Mouse (Mus musculus): Measurements from ENCODE around the gene Ctbs. TPM values are rescaled to one million over a fixed set of nuclear protein-coding genes. Genes with fewer than 3 reads are reported as not detected.
A peak's percentile ranks its signal among the peaks of the same experiment; 100 is the strongest.

Gene Ctbs
- polyA plus RNA-seq, 1 experiment from 2014 or later, result 5.3 TPM

DNA sequence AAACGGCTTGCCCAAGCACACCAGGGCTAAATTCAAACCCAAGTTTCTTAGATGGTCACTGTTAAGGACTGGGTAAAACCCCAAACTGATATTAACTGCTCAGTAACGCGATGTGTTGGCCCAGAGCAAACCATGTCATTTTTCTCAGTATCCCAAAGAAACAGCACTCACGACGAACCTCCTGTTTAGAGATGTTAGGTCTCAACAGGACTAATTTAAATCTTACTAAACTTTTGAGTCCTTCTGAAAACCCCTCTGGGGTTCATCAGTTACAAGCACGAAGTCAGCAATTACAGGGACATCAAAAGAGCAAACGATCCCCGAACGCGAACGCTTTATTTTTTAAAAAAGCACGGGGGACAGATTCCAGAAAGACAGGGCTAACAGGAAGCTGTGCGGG lies 49.4 kb downstream of the Ctbs start:
- H3K4me2 ChIP-seq (ENCODE audit: low read depth, low read length), result peak overlapping the region; percentile 41
- H3K27ac ChIP-seq (ENCODE audit: low read depth, low read length), result peak overlapping the region; percentile 44; the same call in 1 of the 2 replicates
- no peaks in the 10 kb centered on the region; the same call in none of the 2 replicates for H3K36me3 ChIP-seq (ENCODE audit: control insufficient read depth, insufficient read depth, low read length)
- peak overlapping the region; percentile 54 for H3K9ac ChIP-seq (replicated peaks; ENCODE audit: low read depth, low read length)
- peak overlapping the region; percentile 58 for H3K4me3 ChIP-seq (ENCODE audit: low read depth, low read length)
- WGBS, result 6% methylated on average over 13 of the region's 13 CpGs
- no peaks in the 10 kb centered on the region for H3K9me3 ChIP-seq (ENCODE audit: control insufficient read depth, low read length)
- no peaks in the 10 kb centered on the region for H3K27me3 ChIP-seq (ENCODE audit: control insufficient read depth, insufficient read depth, low read length)
- 0 out of 2 replicates have a peak, but pooled peaks have one; percentile 0 for ATAC-seq (ENCODE audit: low read depth)
- peaks cover 10% of the 10 kb centered on the region; the same call in 1 of the 2 replicates for H3K4me1 ChIP-seq (ENCODE audit: control insufficient read depth, insufficient read depth, low read length)

GRCm38 (mm10) chr3:146499431-146500002 lies 49.9 kb downstream of the Ctbs start, which contains the start of the genes Spata1 and Gng5:
Gene Spata1, minus strand, starts transcription at chr3:146499753.
Gene Gng5, plus strand, starts transcription at chr3:146499807.
- ATAC-seq (ENCODE audit: low read depth), result peak; percentile 90
- Histone ChIP-seq H3K9me3 (ENCODE audit: control insufficient read depth, low read length) (no peaks in the 10 kb centered on the region), H3K4me3 (ENCODE audit: low read depth, low read length) (peak within 1 kb of the TSS; percentile 58), H3K4me1 (ENCODE audit: control insufficient read depth, insufficient read depth, low read length) (peaks cover 10% of the 10 kb centered on the region; the same call in 1 of the 2 replicates), H3K27ac (ENCODE audit: low read depth, low read length) (peak within 1 kb of the TSS; percentile 61; the same call in 1 of the 2 replicates), H3K4me2 (ENCODE audit: low read depth, low read length) (peak within 1 kb of the TSS; percentile 41), H3K27me3 (ENCODE audit: control insufficient read depth, insufficient read depth, low read length) (no peaks in the 10 kb centered on the region), H3K9ac (replicated peaks; ENCODE audit: low read depth, low read length) (peak within 1 kb of the TSS; percentile 54), H3K36me3 (ENCODE audit: control insufficient read depth, insufficient read depth, low read length) (no peaks in the 10 kb centered on the region; the same call in none of the 2 replicates)
- under 1% methylated on average over 48 of the region's 88 CpGs for WGBS

DNA sequence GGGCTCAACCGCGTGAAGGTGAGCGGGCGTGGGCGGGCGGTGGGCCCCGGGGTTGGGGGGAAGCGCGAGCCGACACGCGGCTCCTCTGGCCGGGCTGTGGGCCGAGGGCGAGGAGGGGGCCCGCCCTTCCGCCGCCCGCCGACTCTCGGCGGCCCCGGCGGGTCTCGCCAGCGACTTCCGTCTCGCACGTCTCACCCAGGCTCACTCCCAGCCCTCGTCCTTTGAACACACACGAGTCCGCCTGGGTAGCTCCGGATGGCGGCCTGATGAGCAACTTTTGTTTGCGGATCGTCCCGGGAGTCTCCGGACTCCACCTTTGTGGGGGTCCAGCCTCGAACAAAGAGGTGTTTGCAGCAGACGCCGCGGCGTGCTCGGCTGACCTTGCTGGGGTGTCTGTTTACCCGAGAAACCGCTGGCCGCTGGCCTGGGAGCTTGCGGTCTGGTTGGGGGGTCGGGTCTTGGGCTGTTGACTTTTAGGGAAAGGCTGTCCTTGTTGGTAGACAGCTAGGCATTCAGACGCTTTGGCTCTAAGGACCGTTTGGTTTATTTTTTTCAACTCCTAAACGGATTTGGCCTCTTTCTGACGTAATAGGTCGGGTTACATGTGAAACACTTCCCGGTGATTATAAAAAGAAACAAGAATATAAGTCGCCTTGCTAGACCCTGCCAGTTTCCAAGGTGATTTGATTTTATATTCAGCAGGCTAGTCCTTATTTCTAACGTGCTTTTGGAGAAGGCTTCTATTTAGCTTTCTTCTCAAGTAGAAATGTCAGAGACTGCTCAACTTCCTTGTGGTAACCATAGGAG lies 50.6 kb downstream of the Ctbs start:
- Histone ChIP-seq H3K27ac (ENCODE audit: low read depth, low read length) (peak overlapping the region; percentile 61; the same call in 1 of the 2 replicates), H3K9me3 (ENCODE audit: control insufficient read depth, low read length) (no peaks in the 10 kb centered on the region), H3K27me3 (ENCODE audit: control insufficient read depth, insufficient read depth, low read length) (no peaks in the 10 kb centered on the region), H3K9ac (replicated peaks; ENCODE audit: low read depth, low read length) (peak overlapping the region; percentile 54), H3K4me1 (ENCODE audit: control insufficient read depth, insufficient read depth, low read length) (peaks cover 10% of the 10 kb centered on the region; the same call in 1 of the 2 replicates), H3K4me3 (ENCODE audit: low read depth, low read length) (peak overlapping the region; percentile 58), H3K36me3 (ENCODE audit: control insufficient read depth, insufficient read depth, low read length) (no peaks in the 10 kb centered on the region; the same call in none of the 2 replicates), H3K4me2 (ENCODE audit: low read depth, low read length) (peak overlapping the region; percentile 41)
- peak; percentile 84 for ATAC-seq (ENCODE audit: low read depth)
- under 1% methylated on average over 55 of the region's 57 CpGs for WGBS

- peak overlapping the region; percentile 41 for H3K4me2 ChIP-seq (ENCODE audit: low read depth, low read length)
- no peaks in the 10 kb centered on the region for H3K27me3 ChIP-seq (ENCODE audit: control insufficient read depth, insufficient read depth, low read length)
- no peak overlapping the region for H3K27ac ChIP-seq (ENCODE audit: low read depth, low read length)
- peak overlapping the region; percentile 54; the same call in 1 of the 2 replicates for H3K9ac ChIP-seq (replicated peaks; ENCODE audit: low read depth, low read length)
- WGBS, result 12% methylated on average over 5 of the region's 5 CpGs
- H3K9me3 ChIP-seq (ENCODE audit: control insufficient read depth, low read length), result no peaks in the 10 kb centered on the region
- peak overlapping the region; percentile 58 for H3K4me3 ChIP-seq (ENCODE audit: low read depth, low read length)
- ATAC-seq (ENCODE audit: low read depth), result no peak
- peaks cover 10% of the 10 kb centered on the region; the same call in 1 of the 2 replicates for H3K4me1 ChIP-seq (ENCODE audit: control insufficient read depth, insufficient read depth, low read length)
- H3K36me3 ChIP-seq (ENCODE audit: control insufficient read depth, insufficient read depth, low read length), result peaks cover 6% of the 10 kb centered on the region
These were observed 51.2 kb downstream of the Ctbs start for GRCm38 (mm10) chr3:146500810-146501201.

DNA sequence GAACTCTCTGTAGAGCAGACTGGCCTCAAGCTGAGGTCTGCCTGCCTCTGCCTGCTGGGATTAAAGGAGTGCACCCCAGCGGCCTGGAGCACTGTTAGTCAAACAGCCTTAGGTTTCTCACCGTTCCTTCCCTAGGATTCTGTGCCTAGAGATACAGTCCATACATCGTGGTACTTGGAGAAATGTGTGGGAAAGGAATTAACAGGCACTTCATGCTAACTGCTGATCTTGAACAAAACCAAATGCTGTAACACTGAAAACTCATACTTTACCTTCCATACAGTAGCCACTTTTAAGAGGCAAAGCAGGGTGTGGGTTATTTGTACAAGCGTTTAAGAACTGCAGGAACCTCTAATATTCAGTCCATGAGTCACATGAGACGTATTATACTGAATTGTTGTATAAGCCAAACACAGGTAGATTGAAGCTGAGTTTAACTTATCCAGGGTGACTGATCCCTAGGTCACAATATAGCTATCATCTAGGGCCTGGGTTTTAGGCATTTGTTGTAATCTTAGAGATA lies 52.1 kb downstream of the Ctbs start:
- H3K9me3 ChIP-seq (ENCODE audit: control insufficient read depth, low read length), result no peaks in the 10 kb centered on the region
- no peak overlapping the region for H3K9ac ChIP-seq (replicated peaks; ENCODE audit: low read depth, low read length)
- no peak overlapping the region for H3K27ac ChIP-seq (ENCODE audit: low read depth, low read length)
- ATAC-seq (ENCODE audit: low read depth), result no peak
- H3K36me3 ChIP-seq (ENCODE audit: control insufficient read depth, insufficient read depth, low read length), result peaks cover 8% of the 10 kb centered on the region
- no peaks in the 10 kb centered on the region for H3K27me3 ChIP-seq (ENCODE audit: control insufficient read depth, insufficient read depth, low read length)
- 60% methylated on average over 5 of the region's 5 CpGs for WGBS
- peaks cover 10% of the 10 kb centered on the region; the same call in 1 of the 2 replicates for H3K4me1 ChIP-seq (ENCODE audit: control insufficient read depth, insufficient read depth, low read length)
- peak overlapping the region; percentile 41 for H3K4me2 ChIP-seq (ENCODE audit: low read depth, low read length)
- peak overlapping the region; percentile 58; the same call in 1 of the 2 replicates for H3K4me3 ChIP-seq (ENCODE audit: low read depth, low read length)

- Histone ChIP-seq H3K36me3 (ENCODE audit: control insufficient read depth, insufficient read depth, low read length) (peaks cover 18% of the 10 kb centered on the region), H3K4me3 (ENCODE audit: low read depth, low read length) (no peak overlapping the region), H3K4me1 (ENCODE audit: control insufficient read depth, insufficient read depth, low read length) (peaks cover 3% of the 10 kb centered on the region; the same call in 1 of the 2 replicates), H3K9me3 (ENCODE audit: control insufficient read depth, low read length) (no peaks in the 10 kb centered on the region), H3K9ac (replicated peaks; ENCODE audit: low read depth, low read length) (no peak overlapping the region), H3K27ac (ENCODE audit: low read depth, low read length) (no peak overlapping the region), H3K4me2 (ENCODE audit: low read depth, low read length) (no peak overlapping the region), H3K27me3 (ENCODE audit: control insufficient read depth, insufficient read depth, low read length) (no peaks in the 10 kb centered on the region)
- no peak for ATAC-seq (ENCODE audit: low read depth)
- WGBS, result 96% methylated on average over 7 of the region's 7 CpGs
These were observed 57.1 kb downstream of the Ctbs start for GRCm38 (mm10) chr3:146506711-146507110.

Other genes with a start within 250 kb of the Ctbs start
- gene Lpar3, start 228.8 kb upstream of the Ctbs start, polyA plus RNA-seq (2014; fragmentation: Nextera tagmentation; extraction: Ambion mirVana), result 0.40 and 0.66 TPM in 2 replicates
- gene Ssx2ip, start 45.2 kb upstream of the Ctbs start, polyA plus RNA-seq (2014; fragmentation: Nextera tagmentation; extraction: Ambion mirVana), result 14.8 and 18.1 TPM in 2 replicates
- gene Spata1, start 50.0 kb downstream of the Ctbs start, polyA plus RNA-seq (2014; fragmentation: Nextera tagmentation; extraction: Ambion mirVana), result 5.5 and 6.2 TPM in 2 replicates
- 276 and 331 TPM in 2 replicates for gene Gng5, start 50.0 kb downstream of the Ctbs start, polyA plus RNA-seq (2014; fragmentation: Nextera tagmentation; extraction: Ambion mirVana)
- 40.0 and 43.8 TPM in 2 replicates for gene Rpf1, start 71.6 kb downstream of the Ctbs start, polyA plus RNA-seq (2014; fragmentation: Nextera tagmentation; extraction: Ambion mirVana)
- gene Uox, start 120.6 kb downstream of the Ctbs start, polyA plus RNA-seq (2014; fragmentation: Nextera tagmentation; extraction: Ambion mirVana), result not detected in 2 replicates
- not detected in 2 replicates for gene Dnase2b, start 165.8 kb downstream of the Ctbs start, polyA plus RNA-seq (2014; fragmentation: Nextera tagmentation; extraction: Ambion mirVana)
- 0.13 TPM in 1 of 2 replicates, not detected in the other for gene 4930503B20Rik, start 201.5 kb downstream of the Ctbs start, polyA plus RNA-seq (2014; fragmentation: Nextera tagmentation; extraction: Ambion mirVana)
- 0.43 TPM in 1 of 2 replicates, not detected in the other for gene Samd13, start 235.8 kb downstream of the Ctbs start, polyA plus RNA-seq (2014; fragmentation: Nextera tagmentation; extraction: Ambion mirVana)

Measured in neural tube, embryonic 14.5 days (tissue).